ENCODE assay signal across 8 mouse cellular contexts in genomic region chr11:70509753-70510564, GRCm38 (mm10). TPM values are rescaled to one million over a fixed set of nuclear protein-coding genes. Genes with fewer than 3 reads are reported as not detected.
A peak's percentile ranks its signal among the peaks of the same experiment; 100 is the strongest.
DNase-seq lines count a peak whose midpoint lies in the region; ATAC-seq lines count a peak whose summit lies in the region.

No protein-coding gene starts in this region.

- peak; percentile 91 for DNase-seq in R1 (ENCODE audit: low read depth, low spot score)
- DNase-seq in embryo, embryonic 11 days, result peak; percentile 74
- peak; percentile 44 for DNase-seq in heart, postnatal 4 days
- peak; percentile 64 to 70 for DNase-seq in kidney, postnatal 4 days
- DNase-seq in right cerebral cortex, postnatal 4 days, result peak; percentile 50
- no peak for DNase-seq in c-Kit-positive CD71-positive TER-119-positive erythroid progenitor cells, embryonic 14.5 days (ENCODE audit: low spot score)

- ATAC-seq in CD4-positive, CD25-positive, alpha-beta regulatory T cell, adult 4 months, result peak; percentile 71
- ATAC-seq in megakaryocyte progenitor cell, adult 5-6 weeks (replicated peaks; ENCODE audit: poor library complexity), result peak; percentile 88

RNA-seq across cellular contexts. Expression of gene Vmo1, which starts 4.5 kb away (rescaled TPM):
- not detected for polyA plus RNA-seq in CD4-positive, CD25-positive, alpha-beta regulatory T cell, adult 4 months (2017; shearing (Covaris generic))
- total RNA-seq in heart, postnatal 4 days (2021), result under 1 TPM in 1 of 2 experiments, not detected in 1; 0.43 TPM
- not detected in 2 replicates for total RNA-seq in megakaryocyte progenitor cell, adult 5-6 weeks (2015)
- total RNA-seq in megakaryocyte progenitor cell, adult 5-6 weeks (2017), result not detected in 2 replicates

RNA-seq across cellular contexts. Expression of gene Tm4sf5, which starts 4.9 kb away (rescaled TPM):
- polyA plus RNA-seq in CD4-positive, CD25-positive, alpha-beta regulatory T cell, adult 4 months (2017; shearing (Covaris generic)), result 1 to 10 TPM in 1 of 2 experiments, under 1 TPM in 1; 1.00 to 2.5 TPM
- total RNA-seq in heart, postnatal 4 days (2021), result 1 to 10 TPM; 1.7 to 2.5 TPM
- total RNA-seq in megakaryocyte progenitor cell, adult 5-6 weeks (2015), result not detected in 2 replicates
- not detected in 2 replicates for total RNA-seq in megakaryocyte progenitor cell, adult 5-6 weeks (2017)

RNA-seq across cellular contexts. Expression of gene Gltpd2, which starts 9.0 kb away (rescaled TPM):
- polyA plus RNA-seq in CD4-positive, CD25-positive, alpha-beta regulatory T cell, adult 4 months (2017; shearing (Covaris generic)), result not detected
- not detected for total RNA-seq in heart, postnatal 4 days (2021)
- total RNA-seq in megakaryocyte progenitor cell, adult 5-6 weeks (2015), result not detected in 2 replicates
- not detected in 2 replicates for total RNA-seq in megakaryocyte progenitor cell, adult 5-6 weeks (2017)

RNA-seq across cellular contexts. Expression of gene Psmb6, which starts 15.2 kb away (rescaled TPM):
- polyA plus RNA-seq in CD4-positive, CD25-positive, alpha-beta regulatory T cell, adult 4 months (2017; shearing (Covaris generic)), result 100 to 1,000 TPM; 378 to 439 TPM
- total RNA-seq in heart, postnatal 4 days (2021), result 100 to 1,000 TPM; 296 TPM
- total RNA-seq in megakaryocyte progenitor cell, adult 5-6 weeks (2015), result 141 and 153 TPM in 2 replicates
- total RNA-seq in megakaryocyte progenitor cell, adult 5-6 weeks (2017), result 272 and 309 TPM in 2 replicates

RNA-seq across cellular contexts. Expression of gene Gm40193, which starts 22.8 kb away (rescaled TPM):
- not detected for polyA plus RNA-seq in CD4-positive, CD25-positive, alpha-beta regulatory T cell, adult 4 months (2017; shearing (Covaris generic))
- not detected for total RNA-seq in heart, postnatal 4 days (2021)
- total RNA-seq in megakaryocyte progenitor cell, adult 5-6 weeks (2015), result not detected in 2 replicates
- not detected in 2 replicates for total RNA-seq in megakaryocyte progenitor cell, adult 5-6 weeks (2017)
